Mouse (Mus musculus): Measurements from ENCODE around the gene Grin1. TPM values are rescaled to one million over a fixed set of nuclear protein-coding genes. Genes with fewer than 3 reads are reported as not detected.

The Grin1 gene
- polyA plus RNA-seq, 1 experiment, result 0.09 TPM

DNA sequence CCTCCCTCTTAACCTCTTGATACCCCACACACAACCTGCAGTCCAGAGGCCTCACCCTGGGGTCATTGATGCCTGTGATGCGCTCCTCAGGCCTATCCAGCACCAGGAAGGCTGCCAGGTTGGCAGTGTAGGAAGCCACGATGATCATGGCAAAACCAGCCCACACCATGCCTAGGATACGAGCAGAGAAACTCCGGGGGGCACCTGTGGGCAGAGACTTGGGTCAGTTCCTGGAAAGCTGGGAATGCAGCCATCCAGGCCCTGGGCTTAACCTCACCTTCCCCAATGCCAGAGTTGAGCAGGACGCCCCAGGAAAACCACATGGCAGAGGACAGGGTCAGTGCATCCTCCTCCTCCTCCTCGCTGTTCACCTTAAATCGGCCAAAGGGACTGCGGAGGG is 21.9 kb downstream of the Grin1 start:
- no peak for TF ChIP-seq GATA1 (IDR thresholded peaks at IDR 0.05; ENCODE audit: low read length)

- TF ChIP-seq GATA1 (IDR thresholded peaks at IDR 0.05; ENCODE audit: low read length), result no peak
Measured at GRCm38 (mm10) chr2:25293706-25294105, 25.3 kb downstream of the Grin1 start.

GRCm38 (mm10) chr2:25292856-25293255 is 26.1 kb downstream of the Grin1 start:
- no peak for TF ChIP-seq GATA1 (IDR thresholded peaks at IDR 0.05; ENCODE audit: low read length)

GRCm38 (mm10) chr2:25292054-25292544 is 26.9 kb downstream of the Grin1 start:
- no peak for TF ChIP-seq GATA1 (IDR thresholded peaks at IDR 0.05; ENCODE audit: low read length)

DNA sequence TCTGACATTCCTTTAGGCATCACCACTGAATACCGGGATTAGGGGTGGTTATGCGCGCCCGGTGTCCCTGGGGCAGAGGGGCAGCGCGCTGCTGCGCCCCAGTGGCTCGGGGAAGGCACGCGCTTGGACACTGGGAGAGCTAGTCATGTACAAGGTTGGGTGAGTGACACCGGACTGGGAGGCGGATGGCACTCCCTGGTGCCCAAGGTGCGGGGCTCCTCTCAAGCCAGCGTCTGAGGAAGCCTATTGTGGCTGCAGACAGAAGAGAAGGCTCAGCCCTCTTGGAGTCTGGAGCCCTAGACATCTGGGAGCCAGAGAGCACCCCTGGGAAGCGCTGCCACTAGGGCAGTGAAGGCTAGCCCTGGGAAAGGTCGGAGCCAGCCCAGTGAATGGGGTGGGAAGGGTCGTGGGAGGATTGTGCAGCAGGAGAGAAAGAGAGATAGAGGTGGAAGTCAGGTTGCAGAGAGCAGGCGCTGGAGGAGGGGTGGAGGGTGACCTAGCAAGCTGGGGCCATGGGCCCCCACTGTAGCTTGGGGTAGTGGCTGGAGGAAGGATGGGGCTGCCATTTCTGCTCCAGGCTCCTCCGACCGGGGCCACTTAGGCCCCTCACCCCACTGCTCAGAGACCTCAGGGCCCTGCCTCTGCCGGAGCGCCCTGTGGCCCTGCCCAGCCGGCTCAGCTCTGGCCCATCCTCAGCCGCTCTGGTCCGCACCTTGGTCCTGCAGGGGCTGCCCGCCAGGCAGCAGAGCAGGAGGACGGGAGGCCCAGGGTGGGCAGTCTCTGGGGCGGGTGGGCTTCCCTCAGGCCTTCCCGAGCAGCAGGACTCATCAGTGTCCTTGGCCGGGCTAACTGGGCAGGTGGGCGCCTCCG is 27.6 kb downstream of the Grin1 start:
- TF ChIP-seq GATA1 (IDR thresholded peaks at IDR 0.05; ENCODE audit: low read length), result no peak

DNA sequence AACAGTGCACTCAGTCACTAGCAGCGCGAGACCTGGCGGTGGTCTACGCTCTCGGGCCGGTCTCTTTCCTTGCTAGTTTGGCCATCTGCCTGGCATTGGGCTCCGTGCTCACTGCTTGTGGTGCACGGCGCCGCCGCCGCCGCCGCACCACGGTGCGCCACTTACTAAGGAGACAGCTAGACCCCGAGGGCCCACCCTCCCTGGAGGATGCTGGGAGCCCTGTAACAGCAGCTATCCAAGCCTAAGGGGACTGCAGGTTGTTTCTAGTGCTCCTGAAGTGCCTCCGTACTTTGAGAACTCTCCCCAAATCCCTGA is 28.2 kb downstream of the Grin1 start:
- no peak for TF ChIP-seq GATA1 (IDR thresholded peaks at IDR 0.05; ENCODE audit: low read length)

- TF ChIP-seq GATA1 (IDR thresholded peaks at IDR 0.05; ENCODE audit: low read length), result no peak
Measured at GRCm38 (mm10) chr2:25290101-25290815, 28.7 kb downstream of the Grin1 start.

GRCm38 (mm10) chr2:25289651-25290050 is 29.3 kb downstream of the Grin1 start, which contains the start of gene Lrrc26:
Gene Lrrc26 (plus strand): TSS chr2:25289915.
- TF ChIP-seq GATA1 (IDR thresholded peaks at IDR 0.05; ENCODE audit: low read length), result no peak

DNA sequence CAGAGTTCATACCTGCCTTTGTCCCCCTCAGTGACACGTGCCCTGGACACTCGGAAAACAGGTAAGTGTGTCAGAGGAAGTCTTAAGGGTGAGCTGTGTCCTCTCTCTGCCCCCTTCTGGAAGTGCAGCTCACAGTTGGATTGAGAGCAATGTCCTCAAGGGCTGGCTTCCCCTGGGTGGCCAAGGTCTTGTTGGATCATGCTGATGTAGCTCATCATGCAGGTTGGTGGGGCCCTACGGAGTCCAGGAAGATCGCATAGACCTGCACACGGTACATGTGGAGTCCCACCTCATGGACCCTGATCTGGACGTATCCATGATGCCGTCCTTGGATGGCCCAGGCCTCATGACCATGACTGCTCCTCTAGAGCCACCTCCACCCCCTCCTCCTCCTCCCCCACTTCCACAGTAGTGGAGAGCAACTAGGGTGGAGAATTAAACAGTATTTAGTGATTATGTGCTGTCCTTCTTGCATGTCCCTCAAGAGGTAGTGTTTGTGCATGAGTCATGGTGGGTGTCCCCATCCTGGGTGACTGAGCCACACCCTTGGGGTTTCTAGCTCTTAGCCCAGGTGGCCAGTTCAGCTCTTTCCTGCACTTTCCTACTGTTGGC is 30.1 kb downstream of the Grin1 start:
- TF ChIP-seq GATA1 (IDR thresholded peaks at IDR 0.05; ENCODE audit: low read length), result no peak

DNA sequence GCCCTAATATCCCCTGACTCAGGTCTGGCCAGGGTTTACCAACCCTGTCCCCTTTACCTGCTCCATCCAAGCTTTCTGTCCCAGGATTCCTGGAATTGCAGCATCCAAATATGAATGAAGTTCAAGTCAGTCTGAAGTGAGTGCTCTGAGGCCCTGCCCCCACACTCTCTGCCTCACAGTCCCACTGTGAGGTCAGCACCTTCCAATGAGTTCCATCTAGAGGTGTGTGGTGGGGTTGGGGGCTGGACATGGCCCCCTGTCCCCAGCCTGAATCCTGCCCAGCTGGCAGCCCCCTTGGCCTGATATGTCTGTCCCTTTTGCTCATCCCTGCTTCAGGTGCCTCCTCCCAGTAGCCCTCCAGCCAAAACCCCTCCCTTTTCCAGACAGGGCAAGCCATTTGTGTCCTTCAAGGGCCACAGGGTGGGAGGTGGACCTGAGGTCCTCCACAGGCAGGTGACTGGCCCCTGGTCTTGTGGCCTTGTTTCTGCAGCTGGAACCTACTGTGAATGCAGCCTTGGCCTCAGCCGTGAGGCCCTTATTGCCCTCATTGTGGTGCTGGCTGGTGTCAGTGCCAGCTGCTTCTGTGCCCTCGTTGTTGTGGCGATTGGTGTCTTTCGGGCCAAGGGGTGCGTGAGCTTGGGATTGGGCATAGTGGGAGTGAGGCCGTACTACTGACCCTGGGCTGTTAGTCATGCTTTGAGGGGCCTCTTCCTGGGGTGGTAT is 30.9 kb downstream of the Grin1 start, which contains the start of gene Tmem210:
TSS of gene Tmem210 (plus strand) at position 219 of the 723 bp plus-strand sequence.
- TF ChIP-seq GATA1 (IDR thresholded peaks at IDR 0.05; ENCODE audit: low read length), result no peak

- TF ChIP-seq GATA1 (IDR thresholded peaks at IDR 0.05; ENCODE audit: low read length), result no peak
Measured at GRCm38 (mm10) chr2:25286837-25287636, 31.9 kb downstream of the Grin1 start.

DNA sequence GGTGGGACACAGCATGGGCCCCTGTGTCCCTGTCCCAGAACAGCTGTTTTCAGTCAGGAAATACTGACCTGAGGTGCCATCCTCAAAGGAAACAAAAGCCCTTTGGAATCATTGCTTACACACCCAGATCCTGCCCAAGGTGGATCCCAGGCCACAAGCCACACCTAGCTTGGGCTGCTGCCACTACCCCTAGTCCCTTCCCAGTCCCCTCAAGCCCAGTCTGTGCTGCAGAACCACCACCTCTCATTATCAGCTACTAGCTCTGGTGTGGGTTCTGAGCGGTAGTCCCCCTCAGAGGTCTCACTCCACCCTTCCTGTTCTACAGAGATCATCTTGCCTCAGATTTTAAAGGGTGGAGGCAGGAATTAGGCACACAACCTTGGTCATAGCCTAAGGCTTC is 32.7 kb downstream of the Grin1 start:
- TF ChIP-seq GATA1 (IDR thresholded peaks at IDR 0.05; ENCODE audit: low read length), result no peak

DNA sequence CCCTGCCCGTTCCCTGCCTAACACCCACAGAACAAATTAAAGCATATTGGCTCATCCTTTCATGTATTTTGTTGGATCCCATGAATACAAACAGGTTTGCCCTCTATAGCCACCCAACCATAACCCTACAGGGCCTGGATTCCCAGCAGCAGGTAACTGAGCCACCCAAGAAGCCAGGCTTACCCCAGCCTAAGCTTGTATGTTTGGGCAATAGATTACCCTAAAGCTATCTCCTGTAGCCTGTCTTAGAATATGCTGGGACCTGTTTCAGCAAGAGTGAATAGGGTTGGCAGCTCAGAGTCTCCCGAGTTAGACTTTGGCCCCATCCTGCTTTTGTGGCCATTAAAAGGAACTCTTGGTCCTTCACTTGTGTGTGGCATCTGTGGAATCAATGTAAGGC is 33.4 kb downstream of the Grin1 start:
- no peak for TF ChIP-seq GATA1 (IDR thresholded peaks at IDR 0.05; ENCODE audit: low read length)

Measured in G1E-ER4 (cell line).